Mouse (Mus musculus): ENCODE results near the gene Zbtb39. TPM values are rescaled to one million over a fixed set of nuclear protein-coding genes. Genes with fewer than 3 reads are reported as not detected.

Zbtb39 gene
- polyA plus RNA-seq, 1 experiment from 2014 or later = 9.3 TPM

DNA sequence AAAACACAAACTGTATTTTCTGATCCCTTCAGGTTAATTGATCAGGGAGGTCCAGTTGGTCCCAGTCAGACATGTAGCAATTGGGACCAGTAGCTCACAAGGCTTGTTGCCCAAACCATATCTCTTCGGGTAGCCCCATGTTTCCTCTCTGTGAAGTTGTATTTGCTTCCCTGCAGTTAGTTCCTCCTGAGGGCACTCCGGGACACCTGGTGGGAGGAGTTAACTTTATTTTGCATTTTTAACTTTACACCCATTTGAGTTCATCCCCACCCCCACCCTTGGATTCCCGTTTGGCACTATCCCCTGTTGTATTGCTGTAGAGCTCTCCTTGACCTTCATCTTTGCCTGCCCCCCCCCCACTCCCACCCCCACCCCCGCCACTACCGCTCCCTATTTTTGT is 6.5 kb downstream of the Zbtb39 start:
- Histone ChIP-seq H3K27me3 (ENCODE audit: control insufficient read depth, insufficient read depth, low read length) (no peaks in the 10 kb centered on the region), H3K36me3 (ENCODE audit: control insufficient read depth, insufficient read depth, low read length) (peaks cover 36% of the 10 kb centered on the region), H3K4me3 (ENCODE audit: low read depth, low read length) (no peak overlapping the region), H3K27ac (ENCODE audit: low read depth, low read length) (no peak overlapping the region), H3K9ac (ENCODE audit: low read depth, low read length) (no peak overlapping the region), H3K4me1 (replicated peaks; ENCODE audit: control insufficient read depth, insufficient read depth, low read length) (peaks cover 6% of the 10 kb centered on the region; the same call in 1 of the 2 replicates), H3K4me2 (replicated peaks; ENCODE audit: low read depth, low read length) (no peak overlapping the region), H3K9me3 (ENCODE audit: control insufficient read depth, low read length) (no peaks in the 10 kb centered on the region)
- DNase-seq (ENCODE audit: low spot score) (no peak), ATAC-seq (ENCODE audit: low FRiP score) (no peak)
- WGBS = 90% methylated on average over 5 of the region's 5 CpGs

GRCm38 (mm10) chr10:127747254-127747653 is 7.9 kb downstream of the Zbtb39 start:
- H3K36me3 ChIP-seq (ENCODE audit: control insufficient read depth, insufficient read depth, low read length) = peaks cover 26% of the 10 kb centered on the region
- DNase-seq (ENCODE audit: low spot score) = no peak
- no peaks in the 10 kb centered on the region for H3K27me3 ChIP-seq (ENCODE audit: control insufficient read depth, insufficient read depth, low read length)
- H3K9me3 ChIP-seq (ENCODE audit: control insufficient read depth, low read length) = no peaks in the 10 kb centered on the region
- no peak for ATAC-seq (ENCODE audit: low FRiP score)
- H3K4me1 ChIP-seq (replicated peaks; ENCODE audit: control insufficient read depth, insufficient read depth, low read length) = peaks cover 6% of the 10 kb centered on the region; the same call in 1 of the 2 replicates
- no peak overlapping the region for H3K9ac ChIP-seq (ENCODE audit: low read depth, low read length)
- WGBS = 91% methylated on average over 8 of the region's 8 CpGs
- H3K4me2 ChIP-seq (replicated peaks; ENCODE audit: low read depth, low read length) = no peak overlapping the region
- H3K4me3 ChIP-seq (ENCODE audit: low read depth, low read length) = no peak overlapping the region
- H3K27ac ChIP-seq (ENCODE audit: low read depth, low read length) = no peak overlapping the region

DNA sequence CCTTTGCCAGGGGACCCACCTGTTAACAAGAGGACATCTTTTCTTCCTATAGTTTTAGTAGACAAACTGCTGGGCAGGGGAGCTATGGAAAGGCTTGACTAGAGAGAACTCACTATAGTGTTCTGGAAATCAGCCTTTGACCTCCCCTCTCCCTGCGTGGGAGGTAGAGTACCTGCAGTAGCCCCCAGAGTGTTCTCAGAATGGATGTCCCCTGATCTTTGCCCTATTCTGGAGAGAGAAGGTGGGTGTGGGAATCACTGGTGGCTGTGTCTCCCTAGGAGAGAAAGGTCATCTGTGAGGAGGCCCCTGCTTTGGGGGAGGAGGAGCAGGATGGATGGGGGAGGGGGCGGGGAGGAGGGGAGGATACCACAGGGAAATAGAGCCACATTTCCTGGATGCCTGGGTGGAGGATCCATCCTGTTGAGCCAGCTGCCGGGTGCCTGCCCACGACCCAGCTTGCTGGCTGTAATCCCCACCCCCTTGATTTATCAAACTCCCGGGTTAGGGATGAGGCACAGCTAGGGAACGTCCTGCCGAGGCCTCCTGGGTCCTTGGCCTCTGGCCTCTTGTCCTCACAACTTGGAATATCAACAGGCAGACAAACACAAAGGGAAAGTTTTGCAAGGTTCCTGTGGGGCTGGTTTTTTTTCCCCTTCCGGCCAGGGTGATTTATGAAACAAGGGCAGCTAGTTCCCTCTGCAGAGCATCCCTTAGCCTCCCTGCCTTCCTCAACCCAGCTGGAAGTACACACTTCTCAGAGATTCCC is 9.7 kb downstream of the Zbtb39 start:
- Histone ChIP-seq H3K9me3 (ENCODE audit: control insufficient read depth, low read length) (no peaks in the 10 kb centered on the region), H3K9ac (ENCODE audit: low read depth, low read length) (no peak overlapping the region), H3K36me3 (ENCODE audit: control insufficient read depth, insufficient read depth, low read length) (peaks cover 9% of the 10 kb centered on the region), H3K4me2 (replicated peaks; ENCODE audit: low read depth, low read length) (no peak overlapping the region), H3K27me3 (ENCODE audit: control insufficient read depth, insufficient read depth, low read length) (no peaks in the 10 kb centered on the region), H3K4me3 (ENCODE audit: low read depth, low read length) (no peak overlapping the region), H3K4me1 (replicated peaks; ENCODE audit: control insufficient read depth, insufficient read depth, low read length) (peaks cover 6% of the 10 kb centered on the region; the same call in 1 of the 2 replicates), H3K27ac (ENCODE audit: low read depth, low read length) (no peak overlapping the region)
- ATAC-seq (ENCODE audit: low FRiP score) (no peak), DNase-seq (ENCODE audit: low spot score) (no peak)
- 5% methylated on average over 7 of the region's 8 CpGs for WGBS

DNA sequence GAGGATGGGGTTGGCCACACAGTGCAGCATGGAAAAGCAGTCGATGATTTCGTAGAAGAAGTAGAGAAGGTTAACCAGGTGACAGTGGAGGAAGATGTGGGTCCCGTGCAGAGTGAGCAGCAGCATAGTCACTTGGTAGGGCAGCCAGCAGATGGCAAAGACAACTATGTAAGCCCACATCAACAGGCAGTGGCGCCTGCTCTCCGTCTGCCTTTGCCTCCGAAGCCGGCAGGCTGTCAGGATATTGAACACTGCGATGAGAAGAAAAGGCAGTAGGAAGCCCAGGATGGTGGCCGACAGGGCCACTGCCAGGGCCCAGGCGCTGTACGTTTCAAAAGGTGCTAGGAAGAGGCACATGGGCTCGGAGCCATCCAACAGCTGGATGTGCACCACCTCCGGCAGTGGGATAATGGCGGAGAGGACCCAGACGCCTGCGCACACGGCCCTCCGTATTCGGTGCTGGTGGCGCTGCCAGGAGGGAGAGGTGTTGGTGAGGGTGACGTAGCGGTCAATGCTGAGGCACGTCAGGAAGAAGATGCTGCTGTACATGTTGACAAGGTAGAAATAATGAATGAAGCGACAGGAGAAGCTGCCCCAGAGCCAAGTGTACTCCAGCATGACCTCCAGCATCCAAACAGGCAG is 10.9 kb downstream of the Zbtb39 start:
- H3K4me1 ChIP-seq (replicated peaks; ENCODE audit: control insufficient read depth, insufficient read depth, low read length) = peaks cover 6% of the 10 kb centered on the region; the same call in 1 of the 2 replicates
- ATAC-seq (ENCODE audit: low FRiP score) = no peak
- H3K4me2 ChIP-seq (replicated peaks; ENCODE audit: low read depth, low read length) = peak overlapping the region; percentile 29
- no peak for DNase-seq (ENCODE audit: low spot score)
- H3K9ac ChIP-seq (ENCODE audit: low read depth, low read length) = no peak overlapping the region
- no peak overlapping the region for H3K27ac ChIP-seq (ENCODE audit: low read depth, low read length)
- peaks cover 4% of the 10 kb centered on the region; the same call in 1 of the 2 replicates for H3K36me3 ChIP-seq (ENCODE audit: control insufficient read depth, insufficient read depth, low read length)
- 44% methylated on average over 24 of the region's 24 CpGs for WGBS
- no peaks in the 10 kb centered on the region for H3K9me3 ChIP-seq (ENCODE audit: control insufficient read depth, low read length)
- H3K27me3 ChIP-seq (ENCODE audit: control insufficient read depth, insufficient read depth, low read length) = no peaks in the 10 kb centered on the region
- 0 out of 2 replicates have a peak overlapping the region, but pooled peaks have one; percentile 10 for H3K4me3 ChIP-seq (ENCODE audit: low read depth, low read length)

DNA sequence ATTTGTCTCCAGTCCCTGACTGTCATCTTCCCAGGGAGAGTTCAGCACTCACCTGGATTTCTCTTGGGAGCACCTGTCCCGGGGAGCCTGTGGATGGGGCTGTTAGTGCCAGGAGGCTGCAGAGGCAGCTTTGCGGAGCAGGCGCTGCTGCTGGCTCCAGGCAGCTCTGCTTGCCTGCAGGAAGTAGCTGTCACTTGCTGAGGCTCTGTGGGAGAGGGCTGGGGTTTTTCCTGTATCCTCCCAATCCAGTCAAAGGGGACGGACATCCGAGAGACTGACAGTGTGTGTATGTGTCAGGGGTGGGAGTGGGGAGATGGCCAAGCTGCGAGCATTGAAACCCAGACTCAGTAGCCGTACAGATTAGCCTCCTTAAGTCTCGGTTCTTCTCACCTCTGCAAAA is 12.2 kb downstream of the Zbtb39 start, which contains the start of gene Gpr182:
Gene Gpr182 (minus strand): TSS at position 185 of the 400 bp plus-strand sequence.
- Histone ChIP-seq H3K9me3 (ENCODE audit: control insufficient read depth, low read length) (no peaks in the 10 kb centered on the region), H3K4me3 (ENCODE audit: low read depth, low read length) (no peak within 1 kb of the TSS), H3K36me3 (ENCODE audit: control insufficient read depth, insufficient read depth, low read length) (no peaks in the 10 kb centered on the region), H3K27me3 (ENCODE audit: control insufficient read depth, insufficient read depth, low read length) (no peaks in the 10 kb centered on the region), H3K4me2 (replicated peaks; ENCODE audit: low read depth, low read length) (no peak within 1 kb of the TSS; the same call in 1 of the 2 replicates), H3K27ac (ENCODE audit: low read depth, low read length) (no peak within 1 kb of the TSS), H3K9ac (ENCODE audit: low read depth, low read length) (no peak within 1 kb of the TSS), H3K4me1 (replicated peaks; ENCODE audit: control insufficient read depth, insufficient read depth, low read length) (peaks cover 6% of the 10 kb centered on the region; the same call in 1 of the 2 replicates)
- 60% methylated on average over 8 of the region's 8 CpGs for WGBS
- ATAC-seq (ENCODE audit: low FRiP score) = no peak
- DNase-seq (ENCODE audit: low spot score) = no peak

- 86% methylated on average over 6 of the region's 6 CpGs for WGBS
- H3K36me3 ChIP-seq (ENCODE audit: control insufficient read depth, insufficient read depth, low read length) = no peaks in the 10 kb centered on the region
- no peak overlapping the region for H3K4me3 ChIP-seq (ENCODE audit: low read depth, low read length)
- H3K27ac ChIP-seq (ENCODE audit: low read depth, low read length) = no peak overlapping the region
- no peaks in the 10 kb centered on the region for H3K4me1 ChIP-seq (replicated peaks; ENCODE audit: control insufficient read depth, insufficient read depth, low read length)
- H3K4me2 ChIP-seq (replicated peaks; ENCODE audit: low read depth, low read length) = no peak overlapping the region
- no peak overlapping the region for H3K9ac ChIP-seq (ENCODE audit: low read depth, low read length)
- no peaks in the 10 kb centered on the region for H3K9me3 ChIP-seq (ENCODE audit: control insufficient read depth, low read length)
- DNase-seq (ENCODE audit: low spot score) = no peak
- no peaks in the 10 kb centered on the region for H3K27me3 ChIP-seq (ENCODE audit: control insufficient read depth, insufficient read depth, low read length)
- no peak for ATAC-seq (ENCODE audit: low FRiP score)
Observed at GRCm38 (mm10) chr10:127754566-127755166, 15.3 kb downstream of the Zbtb39 start.

DNA sequence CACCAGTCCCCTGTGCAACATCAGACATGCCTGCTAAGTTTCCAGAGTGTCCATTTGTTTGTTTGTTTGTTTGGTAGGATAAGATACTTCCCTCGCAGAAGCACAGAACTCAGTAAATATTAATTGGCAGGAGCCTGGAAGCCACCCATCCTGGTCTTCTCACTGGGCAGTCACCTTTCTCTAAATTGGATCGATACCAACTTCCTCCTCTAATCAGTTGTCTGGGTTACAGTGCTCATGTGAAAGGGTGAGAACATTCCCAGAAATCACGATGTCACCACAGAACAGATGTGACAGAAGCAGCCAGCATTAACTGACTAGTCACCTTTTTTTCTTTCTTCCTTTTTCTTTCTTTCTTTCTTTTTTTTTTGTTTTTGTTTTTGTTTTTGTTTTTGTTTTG is 15.9 kb downstream of the Zbtb39 start:
- no peaks in the 10 kb centered on the region for H3K27me3 ChIP-seq (ENCODE audit: control insufficient read depth, insufficient read depth, low read length)
- H3K4me1 ChIP-seq (replicated peaks; ENCODE audit: control insufficient read depth, insufficient read depth, low read length) = no peaks in the 10 kb centered on the region
- H3K27ac ChIP-seq (ENCODE audit: low read depth, low read length) = no peak overlapping the region
- H3K4me3 ChIP-seq (ENCODE audit: low read depth, low read length) = no peak overlapping the region
- ATAC-seq (ENCODE audit: low FRiP score) (no peak), DNase-seq (ENCODE audit: low spot score) (no peak)
- no peaks in the 10 kb centered on the region for H3K9me3 ChIP-seq (ENCODE audit: control insufficient read depth, low read length)
- no peak overlapping the region for H3K9ac ChIP-seq (ENCODE audit: low read depth, low read length)
- 79% methylated on average over 3 of the region's 3 CpGs for WGBS
- H3K4me2 ChIP-seq (replicated peaks; ENCODE audit: low read depth, low read length) = no peak overlapping the region
- no peaks in the 10 kb centered on the region for H3K36me3 ChIP-seq (ENCODE audit: control insufficient read depth, insufficient read depth, low read length)

- Histone ChIP-seq H3K4me1 (replicated peaks; ENCODE audit: control insufficient read depth, insufficient read depth, low read length) (no peaks in the 10 kb centered on the region), H3K27me3 (ENCODE audit: control insufficient read depth, insufficient read depth, low read length) (no peaks in the 10 kb centered on the region), H3K9ac (ENCODE audit: low read depth, low read length) (no peak overlapping the region), H3K27ac (ENCODE audit: low read depth, low read length) (no peak overlapping the region), H3K36me3 (ENCODE audit: control insufficient read depth, insufficient read depth, low read length) (no peaks in the 10 kb centered on the region), H3K4me3 (ENCODE audit: low read depth, low read length) (no peak overlapping the region), H3K9me3 (ENCODE audit: control insufficient read depth, low read length) (no peaks in the 10 kb centered on the region), H3K4me2 (replicated peaks; ENCODE audit: low read depth, low read length) (0 out of 2 replicates have a peak overlapping the region, but pooled peaks have one; percentile 1)
- ATAC-seq (ENCODE audit: low FRiP score) = no peak
- DNase-seq (ENCODE audit: low spot score) = no peak
- 47% methylated on average over 18 of the region's 18 CpGs for WGBS
Observed at GRCm38 (mm10) chr10:127755770-127756468, 16.6 kb downstream of the Zbtb39 start.

Measured in hindbrain, embryonic 11.5 days (tissue).